Mouse (Mus musculus): ENCODE measurements around the gene Nfkbib.
A peak's percentile ranks its signal among the peaks of the same experiment; 100 is the strongest.

Nfkbib gene

DNA sequence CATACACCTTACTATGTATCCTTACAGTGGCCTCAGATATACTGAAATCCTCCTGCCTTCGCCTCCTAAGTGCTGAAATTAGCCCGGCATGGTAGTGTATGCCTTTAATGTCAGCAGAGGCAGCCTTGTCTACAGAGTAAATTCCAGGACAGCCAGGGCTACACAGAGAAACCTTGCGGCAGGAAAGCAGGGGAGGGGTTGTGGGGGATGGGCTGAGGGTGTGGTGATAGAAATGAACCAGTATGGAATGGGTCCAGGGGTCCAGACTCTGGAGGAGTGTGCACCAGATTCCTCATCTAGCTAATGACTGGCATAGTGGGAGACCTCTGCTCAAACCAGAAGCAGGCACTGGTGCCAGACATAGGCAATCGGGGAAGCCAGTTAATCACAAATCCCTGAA is 48.2 kb downstream of the Nfkbib start:
- DNase-seq (ENCODE audit: low read depth, low spot score), result peak; percentile 72

DNA sequence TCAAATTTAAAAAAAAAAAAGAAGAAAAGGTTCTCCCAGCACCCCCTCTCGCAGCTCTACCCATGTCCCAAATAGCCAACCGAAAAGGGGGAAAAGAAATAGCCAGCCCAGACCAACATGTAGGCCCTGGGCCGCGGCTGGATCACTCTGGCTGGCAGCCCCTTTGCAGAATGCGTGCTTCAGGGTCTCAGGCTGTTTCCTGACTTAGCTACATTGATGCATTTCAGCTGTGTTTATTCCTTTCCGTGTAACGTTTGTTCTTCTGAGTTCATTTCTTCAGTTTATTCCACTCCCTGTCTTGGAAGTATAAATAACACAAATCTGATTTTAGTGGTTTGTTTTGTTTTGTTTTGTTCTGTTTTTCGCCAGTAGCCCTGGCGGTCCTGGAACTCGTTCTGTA is 49.6 kb downstream of the Nfkbib start:
- DNase-seq (ENCODE audit: low read depth, low spot score), result no peak

DNA sequence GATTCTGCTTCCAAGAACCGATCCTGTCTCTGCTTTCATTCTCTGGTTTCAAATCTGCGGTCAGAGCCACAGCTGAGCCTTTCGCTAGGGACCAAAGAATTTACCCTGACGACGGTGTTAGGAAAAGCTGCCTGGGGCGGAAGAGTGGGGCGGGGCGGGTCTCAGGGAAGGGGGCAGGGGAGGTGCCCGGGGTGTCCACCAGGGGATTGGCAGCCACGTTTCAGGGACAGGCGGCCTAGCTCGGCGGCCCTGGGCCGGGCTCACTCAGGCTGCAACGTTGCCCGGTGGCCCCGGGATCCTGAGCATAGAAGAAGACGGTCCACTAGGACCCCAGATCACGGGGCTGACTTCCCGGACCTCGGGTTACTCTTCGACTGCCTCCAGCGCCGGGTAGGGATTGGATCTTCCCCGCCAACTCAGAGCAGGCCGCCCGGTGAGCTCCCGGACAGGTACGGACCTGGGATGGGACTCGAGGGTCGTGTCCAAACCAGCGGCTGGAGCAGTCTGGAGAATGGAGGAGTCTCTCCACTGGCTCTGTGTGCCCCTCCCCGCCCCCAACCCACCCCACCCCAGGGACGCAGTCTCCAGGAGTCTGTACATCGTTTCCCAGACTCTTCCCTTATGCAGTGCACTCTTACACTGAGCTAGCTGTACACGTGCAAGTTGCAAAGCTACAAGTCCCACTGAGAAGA is 50.6 kb downstream of the Nfkbib start, which contains the start of gene Fbxo17:
Gene Fbxo17, plus strand, starts transcription at position 215 of the 692 bp plus-strand sequence.
- peak; percentile 35 for DNase-seq (ENCODE audit: low read depth, low spot score)

DNA sequence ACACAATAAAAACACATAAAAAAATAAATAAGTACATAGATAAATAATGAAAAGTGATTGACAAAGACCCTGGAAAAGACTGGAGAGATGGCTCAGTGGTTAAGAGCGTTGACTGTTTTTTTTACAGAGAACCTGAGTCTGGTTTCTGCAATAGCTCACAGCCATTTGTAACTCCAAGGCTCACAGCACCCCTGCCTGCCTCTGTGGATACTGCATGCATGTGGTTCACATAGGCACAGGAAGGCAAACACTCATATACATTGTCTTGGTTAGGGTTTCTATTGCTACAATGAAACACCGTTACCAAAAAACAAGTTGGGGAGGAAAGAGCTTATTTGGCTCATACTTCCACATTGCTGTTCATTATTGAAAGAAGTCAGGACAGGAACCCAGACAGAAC is 51.7 kb downstream of the Nfkbib start:
- DNase-seq (ENCODE audit: low read depth, low spot score), result peak; percentile 51

DNA sequence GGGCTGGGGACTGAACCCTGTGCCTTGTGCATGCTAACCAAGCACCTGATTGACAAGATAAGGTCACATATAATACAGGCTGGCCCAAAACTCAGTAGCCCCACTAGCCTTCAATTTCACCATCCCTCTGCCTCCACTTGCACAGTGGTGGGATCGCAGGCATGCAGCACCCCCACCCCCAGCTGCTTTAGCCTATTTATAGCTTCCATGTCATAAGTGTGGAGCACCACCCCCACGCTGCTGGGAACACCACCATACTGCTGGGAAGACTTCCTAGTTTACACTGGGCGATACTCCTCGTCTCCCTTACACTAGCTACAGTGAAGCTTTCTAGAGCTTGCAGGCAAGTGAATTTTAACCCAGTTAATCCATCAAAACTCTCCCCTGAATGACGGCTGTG is 52.6 kb downstream of the Nfkbib start:
- no peak for DNase-seq (ENCODE audit: low read depth, low spot score)

DNA sequence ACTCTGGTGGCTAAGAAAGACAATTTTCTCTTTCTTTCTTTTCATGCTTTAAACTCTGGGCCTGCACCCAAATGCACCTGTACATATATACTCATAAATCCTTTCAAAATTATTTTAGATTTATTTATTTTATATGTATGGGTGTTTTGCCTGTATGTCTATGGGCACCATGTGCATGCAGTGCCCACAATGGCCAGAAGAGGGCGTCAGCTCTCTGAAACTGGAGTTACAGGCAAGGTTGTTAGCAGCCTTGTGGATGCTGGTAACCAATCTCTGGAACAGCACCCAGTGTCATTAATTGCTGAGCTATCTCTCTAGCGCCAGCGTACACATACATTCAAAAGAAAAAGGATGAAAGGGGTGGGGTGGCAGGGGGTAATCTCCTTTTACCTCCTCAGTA is 56.4 kb downstream of the Nfkbib start:
- peak; percentile 68 for DNase-seq (ENCODE audit: low read depth, low spot score)

DNA sequence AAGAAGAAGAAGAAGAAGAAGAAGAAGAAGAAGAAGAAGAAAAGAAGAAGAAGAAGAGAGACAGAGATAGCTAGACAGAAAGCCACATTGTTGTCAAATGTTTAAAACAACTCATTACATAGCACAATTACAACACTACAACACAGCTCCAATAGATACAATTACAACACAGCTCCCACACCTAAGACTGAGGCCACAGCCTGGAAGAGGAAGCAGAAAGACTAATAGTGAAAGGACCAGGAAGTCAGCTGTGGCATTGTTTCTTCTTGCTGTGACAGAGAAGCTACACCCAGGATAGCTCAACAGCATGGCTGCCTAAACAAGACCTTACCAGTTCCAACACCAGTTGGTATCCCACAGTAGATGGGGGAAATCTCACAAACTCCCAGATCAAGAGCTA is 57.9 kb downstream of the Nfkbib start:
- DNase-seq (ENCODE audit: low read depth, low spot score), result no peak
